Mouse (Mus musculus): ENCODE measurements around the gene Gm27021. TPM values are rescaled to one million over a fixed set of nuclear protein-coding genes. Genes with fewer than 3 reads are reported as not detected.
"Not testable (repeated sequence)": the region's sequence is repeated elsewhere in the genome, so short reads cannot be mapped to it uniquely, and the experiment has no call there.

Gm27021 gene
- polyA plus RNA-seq, 1 experiment from 2014 or later: 0.38 TPM

GRCm38 (mm10) chr8:120685097-120685496 lies 17.2 kb upstream of the Gm27021 start:
- ATAC-seq (ENCODE audit: low read depth) (no peak), DNase-seq (no peak)
- Histone ChIP-seq H3K4me2 (no peak overlapping the region), H3K4me1 (replicated peaks) (peaks cover 12% of the 10 kb centered on the region), H3K9ac (no peak overlapping the region), H3K27me3 (peaks cover 5% of the 10 kb centered on the region), H3K36me3 (no peaks in the 10 kb centered on the region), H3K4me3 (replicated peaks) (no peak overlapping the region), H3K9me3 (replicated peaks) (no peaks in the 10 kb centered on the region), H3K27ac (0 out of 2 replicates have a peak overlapping the region, but pooled peaks have one; percentile 34)
- WGBS (ENCODE audit: insufficient replicate concordance): 64% methylated on average over 5 of the region's 5 CpGs

DNA sequence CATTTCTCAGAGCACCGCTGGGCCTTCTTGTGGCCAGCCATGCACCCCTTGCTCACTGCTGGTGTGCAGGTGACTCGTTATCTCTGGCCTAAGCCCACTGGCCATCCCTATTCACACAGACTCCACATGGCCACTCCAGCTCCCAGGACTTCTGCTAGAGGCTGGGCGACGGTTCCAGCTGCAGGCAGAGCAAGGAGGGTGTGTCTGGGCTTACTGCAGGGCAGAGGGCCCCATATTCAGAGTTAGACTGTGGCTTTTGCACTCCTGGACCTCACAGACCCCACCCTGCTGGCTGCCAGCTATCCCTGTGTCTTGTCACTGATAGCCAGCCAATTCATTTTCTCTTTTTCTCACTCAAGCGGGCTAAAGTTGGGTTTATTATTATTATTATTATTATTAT lies 16.2 kb upstream of the Gm27021 start:
- no peak overlapping the region for H3K9ac ChIP-seq
- H3K4me1 ChIP-seq (replicated peaks): peaks cover 22% of the 10 kb centered on the region
- ATAC-seq (ENCODE audit: low read depth): no peak
- H3K9me3 ChIP-seq (replicated peaks): no peaks in the 10 kb centered on the region
- WGBS (ENCODE audit: insufficient replicate concordance): 42% methylated on average over 5 of the region's 5 CpGs
- no peaks in the 10 kb centered on the region for H3K36me3 ChIP-seq
- DNase-seq: no peak
- no peak overlapping the region for H3K27ac ChIP-seq
- H3K4me2 ChIP-seq: no peak overlapping the region
- peaks cover 5% of the 10 kb centered on the region for H3K27me3 ChIP-seq
- no peak overlapping the region for H3K4me3 ChIP-seq (replicated peaks)

DNA sequence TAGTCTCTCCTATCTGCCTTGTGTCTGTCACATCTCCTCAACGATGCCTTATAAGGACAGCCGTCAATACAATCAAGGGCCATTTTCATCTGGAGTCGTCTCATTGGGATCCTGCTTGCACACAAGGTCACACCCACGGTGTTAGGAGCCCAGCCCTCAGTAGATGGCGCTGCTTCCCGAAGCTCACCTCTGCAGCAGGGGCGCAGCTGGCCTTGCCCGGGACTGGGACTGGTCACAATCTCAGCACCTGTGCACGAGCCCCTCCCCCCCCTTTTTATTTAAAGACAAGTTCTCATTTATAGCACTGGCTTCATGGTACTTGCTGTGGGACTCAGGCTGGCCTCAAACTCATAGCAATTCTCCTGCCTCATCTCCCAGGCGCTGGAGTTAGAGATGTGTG lies 15.7 kb upstream of the Gm27021 start:
- no peaks in the 10 kb centered on the region for H3K36me3 ChIP-seq
- H3K4me1 ChIP-seq (replicated peaks): peaks cover 22% of the 10 kb centered on the region
- H3K4me3 ChIP-seq (replicated peaks): no peak overlapping the region
- peaks cover 5% of the 10 kb centered on the region for H3K27me3 ChIP-seq
- H3K4me2 ChIP-seq: no peak overlapping the region
- no peak; the same call in 1 of the 2 replicates for ATAC-seq (ENCODE audit: low read depth)
- peak; percentile 43 for DNase-seq
- WGBS (ENCODE audit: insufficient replicate concordance): 14% methylated on average over 10 of the region's 10 CpGs
- H3K27ac ChIP-seq: no peak overlapping the region
- H3K9me3 ChIP-seq (replicated peaks): no peaks in the 10 kb centered on the region
- H3K9ac ChIP-seq: no peak overlapping the region

DNA sequence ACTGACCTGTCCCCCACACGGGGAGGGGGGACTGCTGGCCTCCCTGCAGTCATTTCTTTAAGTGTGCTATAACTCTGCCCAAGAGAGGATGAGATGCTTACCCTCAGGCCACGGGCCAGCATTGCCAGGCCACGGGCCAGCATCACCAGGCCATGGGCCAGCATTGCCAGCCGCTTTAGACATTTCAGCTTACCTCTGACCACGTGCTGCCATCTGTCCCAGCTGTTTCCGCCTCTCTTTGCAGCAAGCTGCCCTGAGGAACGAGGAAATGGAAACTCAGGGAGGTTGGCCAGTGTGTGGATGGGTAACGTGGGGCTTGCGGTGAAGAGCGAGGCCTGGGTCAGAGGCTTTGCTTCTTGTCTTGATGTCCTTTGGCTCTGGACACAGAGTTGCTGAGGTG lies 13.2 kb upstream of the Gm27021 start:
- DNase-seq (no peak), ATAC-seq (ENCODE audit: low read depth) (no peak)
- Histone ChIP-seq H3K4me2 (no peak overlapping the region), H3K4me3 (replicated peaks) (no peak overlapping the region), H3K36me3 (no peaks in the 10 kb centered on the region), H3K4me1 (replicated peaks) (peaks cover 22% of the 10 kb centered on the region), H3K9me3 (replicated peaks) (no peaks in the 10 kb centered on the region), H3K27ac (no peak overlapping the region), H3K27me3 (peaks cover 5% of the 10 kb centered on the region), H3K9ac (no peak overlapping the region)
- 69% methylated on average over 10 of the region's 10 CpGs for WGBS (ENCODE audit: insufficient replicate concordance)

- ATAC-seq (ENCODE audit: low read depth); H3K9me3 ChIP-seq (replicated peaks); H3K9ac ChIP-seq; DNase-seq; H3K36me3 ChIP-seq; H3K27ac ChIP-seq; H3K27me3 ChIP-seq; H3K4me3 ChIP-seq (replicated peaks): not testable (repeated sequence)
- Histone ChIP-seq H3K4me1 (replicated peaks) (peaks cover 22% of the 10 kb centered on the region), H3K4me2 (peak overlapping the region; percentile 12; the same call in 1 of the 2 replicates)
- WGBS (ENCODE audit: insufficient replicate concordance): 42% methylated on average over 7 of the region's 7 CpGs
These were observed 12.5 kb upstream of the Gm27021 start for GRCm38 (mm10) chr8:120680405-120680804.

- Histone ChIP-seq H3K9ac (no peak overlapping the region), H3K27me3 (peaks cover 5% of the 10 kb centered on the region), H3K4me3 (replicated peaks) (no peak overlapping the region), H3K4me1 (replicated peaks) (peaks cover 22% of the 10 kb centered on the region), H3K4me2 (peak overlapping the region; percentile 12; the same call in 1 of the 2 replicates), H3K27ac (no peak overlapping the region), H3K36me3 (peaks cover 10% of the 10 kb centered on the region), H3K9me3 (replicated peaks) (no peaks in the 10 kb centered on the region)
- ATAC-seq (ENCODE audit: low read depth) (peak; percentile 78), DNase-seq (no peak)
- 13% methylated on average over 11 of the region's 11 CpGs for WGBS (ENCODE audit: insufficient replicate concordance)
These were observed 11.9 kb upstream of the Gm27021 start for GRCm38 (mm10) chr8:120679629-120680387.

- Histone ChIP-seq H3K9ac (no peak overlapping the region), H3K4me1 (replicated peaks) (peaks cover 14% of the 10 kb centered on the region), H3K36me3 (peaks cover 19% of the 10 kb centered on the region), H3K9me3 (replicated peaks) (no peaks in the 10 kb centered on the region), H3K27ac (no peak overlapping the region), H3K4me2 (no peak overlapping the region), H3K27me3 (peaks cover 5% of the 10 kb centered on the region), H3K4me3 (replicated peaks) (no peak overlapping the region)
- DNase-seq (peak; percentile 58), ATAC-seq (ENCODE audit: low read depth) (0 out of 2 replicates have a peak, but pooled peaks have one; percentile 22)
- 11% methylated on average over 10 of the region's 10 CpGs for WGBS (ENCODE audit: insufficient replicate concordance)
These were observed 10.6 kb upstream of the Gm27021 start for GRCm38 (mm10) chr8:120678447-120678846.

DNA sequence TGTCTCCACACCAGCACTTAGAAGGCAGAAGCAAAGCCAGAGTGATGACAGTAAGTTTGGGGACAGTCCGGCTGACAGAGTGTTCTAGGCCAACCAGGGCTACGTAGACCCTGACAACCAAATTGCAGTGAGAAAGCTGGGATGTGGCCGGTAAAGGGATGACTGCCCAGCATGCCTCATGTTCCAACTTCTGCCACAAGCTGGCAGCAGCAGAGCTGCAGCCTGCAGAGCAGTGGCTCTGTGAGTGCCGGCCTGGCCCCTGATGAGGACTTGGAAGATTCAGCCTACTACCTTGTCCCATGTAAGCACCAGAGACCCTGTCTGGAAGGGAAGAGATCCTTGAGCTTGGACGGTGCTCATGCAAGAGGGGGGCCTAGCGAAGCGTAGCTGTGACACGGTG lies 7.8 kb upstream of the Gm27021 start:
- ATAC-seq (ENCODE audit: low read depth) (no peak), DNase-seq (no peak)
- Histone ChIP-seq H3K4me1 (replicated peaks) (peaks cover 24% of the 10 kb centered on the region), H3K9me3 (replicated peaks) (no peaks in the 10 kb centered on the region), H3K9ac (no peak overlapping the region), H3K4me2 (no peak overlapping the region), H3K27ac (no peak overlapping the region), H3K36me3 (peaks cover 46% of the 10 kb centered on the region), H3K27me3 (no peaks in the 10 kb centered on the region), H3K4me3 (replicated peaks) (no peak overlapping the region)
- 78% methylated on average over 8 of the region's 8 CpGs for WGBS (ENCODE audit: insufficient replicate concordance)

DNA sequence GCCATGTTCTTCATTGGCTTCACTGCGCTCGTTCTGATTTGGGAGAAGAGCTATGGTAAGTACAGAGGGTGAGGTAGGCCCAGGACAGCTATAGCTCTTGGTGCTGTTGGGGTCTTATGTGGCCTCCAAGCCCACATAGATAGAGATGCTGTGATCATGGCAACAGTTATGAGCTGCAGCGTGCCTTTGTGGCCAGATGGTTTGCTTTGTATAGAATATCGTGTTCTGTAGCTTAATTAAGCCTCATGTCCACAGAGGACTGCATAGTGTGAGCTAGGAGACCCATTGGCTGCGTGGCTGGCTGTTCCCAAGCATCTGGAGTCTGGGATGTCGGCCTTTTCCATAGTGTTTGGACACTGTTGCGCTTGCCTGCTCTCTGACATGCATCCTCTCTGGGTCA lies 5.4 kb upstream of the Gm27021 start:
- no peak for ATAC-seq (ENCODE audit: low read depth)
- no peak overlapping the region for H3K4me3 ChIP-seq (replicated peaks)
- H3K9ac ChIP-seq: no peak overlapping the region
- H3K36me3 ChIP-seq: peaks cover 60% of the 10 kb centered on the region
- no peak overlapping the region for H3K27ac ChIP-seq
- 86% methylated on average over 7 of the region's 7 CpGs for WGBS (ENCODE audit: insufficient replicate concordance)
- H3K4me1 ChIP-seq (replicated peaks): peaks cover 31% of the 10 kb centered on the region
- no peak for DNase-seq
- H3K9me3 ChIP-seq (replicated peaks): no peaks in the 10 kb centered on the region
- no peaks in the 10 kb centered on the region for H3K27me3 ChIP-seq
- no peak overlapping the region for H3K4me2 ChIP-seq

DNA sequence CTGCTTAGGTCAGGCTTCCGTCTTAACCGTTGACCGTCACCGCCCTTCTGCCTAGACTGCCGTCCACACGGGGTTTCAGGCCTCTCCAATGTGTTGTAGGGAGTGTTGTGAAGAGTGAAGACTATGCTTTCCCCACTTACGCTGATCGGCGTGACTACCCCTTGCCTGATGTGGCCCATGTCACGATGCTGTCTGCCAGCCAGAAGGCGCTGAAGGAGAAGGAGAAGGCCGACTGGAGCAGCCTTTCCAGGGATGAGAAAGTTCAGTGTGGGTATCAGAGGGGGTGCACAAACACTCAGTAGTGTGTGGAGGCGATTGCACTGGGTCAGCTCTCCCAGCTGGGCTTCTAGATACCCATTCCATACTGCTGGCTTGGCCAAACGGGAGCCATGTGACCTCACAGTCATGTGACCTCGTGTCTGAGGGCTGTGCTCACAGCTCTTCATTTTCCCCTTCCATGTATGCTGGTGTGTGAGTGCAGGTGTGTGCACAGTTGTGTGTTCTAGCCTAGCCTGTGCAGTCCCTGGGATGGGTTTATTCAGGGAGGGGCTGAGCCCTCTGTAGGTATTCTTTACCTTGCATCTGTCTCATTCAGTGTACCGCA lies 4.8 kb upstream of the Gm27021 start:
- Histone ChIP-seq H3K4me1 (replicated peaks) (peaks cover 31% of the 10 kb centered on the region), H3K36me3 (peaks cover 60% of the 10 kb centered on the region), H3K27me3 (no peaks in the 10 kb centered on the region), H3K9ac (no peak overlapping the region), H3K4me3 (replicated peaks) (no peak overlapping the region), H3K27ac (no peak overlapping the region), H3K4me2 (no peak overlapping the region), H3K9me3 (replicated peaks) (no peaks in the 10 kb centered on the region)
- ATAC-seq (ENCODE audit: low read depth) (no peak), DNase-seq (no peak)
- 85% methylated on average over 16 of the region's 16 CpGs for WGBS (ENCODE audit: insufficient replicate concordance)

- DNase-seq (no peak), ATAC-seq (ENCODE audit: low read depth) (no peak)
- Histone ChIP-seq H3K9ac (no peak overlapping the region), H3K9me3 (replicated peaks) (no peaks in the 10 kb centered on the region), H3K4me3 (replicated peaks) (no peak overlapping the region), H3K27me3 (no peaks in the 10 kb centered on the region), H3K27ac (no peak overlapping the region), H3K36me3 (peaks cover 60% of the 10 kb centered on the region), H3K4me2 (no peak overlapping the region), H3K4me1 (replicated peaks) (peaks cover 35% of the 10 kb centered on the region)
- 80% methylated on average over 6 of the region's 6 CpGs for WGBS (ENCODE audit: insufficient replicate concordance)
These were observed 3.9 kb upstream of the Gm27021 start for GRCm38 (mm10) chr8:120671775-120672174.
